Mouse (Mus musculus) CH12.LX (cell line): ENCODE results near the gene Rtn1. TPM values are rescaled to one million over a fixed set of nuclear protein-coding genes. Genes with fewer than 3 reads are reported as not detected.

Experiments used
- DNase-seq: peaks from one replicate; pipeline ENCODE4 v3.0.0-alpha.2; 2013; ENCODE audit errors: extremely low read depth
- H3K27ac ChIP-seq: 2 replicates; pipeline ENCODE4 v1.5.1; 2012; ENCODE audit warnings: low read depth, mild to moderate bottlenecking, control low read depth, moderate library complexity; ENCODE audit not compliant: insufficient read depth
- H3K27me3 ChIP-seq: replicated peaks from 2 replicates; pipeline ENCODE3; 2012; ENCODE audit warnings: inconsistent platforms
- H3K36me3 ChIP-seq, 2 experiments: replicated peaks in 1 of 2; 2 replicates each; pipeline versions ENCODE3 to v1.6.1; 2012; ENCODE audit warnings: inconsistent platforms in 1 of 2, low read length in 1 of 2, mild to moderate bottlenecking in 1 of 2, mixed read lengths in 1 of 2, moderate library complexity in 1 of 2; ENCODE audit not compliant: control insufficient read depth in 1 of 2, insufficient read depth in 1 of 2
- H3K4me1 ChIP-seq, 2 experiments: 2 replicates each; pipeline ENCODE4 v1.6.1; 2012; ENCODE audit warnings: inconsistent platforms in 1 of 2, moderate library complexity in 1 of 2; ENCODE audit not compliant: insufficient read depth in 2 of 2, control insufficient read depth in 1 of 2
- H3K4me2 ChIP-seq: 2 replicates; pipeline ENCODE4 v1.6.1; 2012; ENCODE audit warnings: low read depth, mild to moderate bottlenecking, control low read depth; ENCODE audit not compliant: poor library complexity, insufficient read depth, severe bottlenecking
- H3K4me3 ChIP-seq, 3 experiments: fragments of 150-350 bp in 1 of 3; sonication (generic) in 1 of 3; replicated peaks in 1 of 3; 2 replicates each; pipeline versions ENCODE3 to v1.5.1; 2011 to 2012; ENCODE audit warnings: low read depth in 2 of 3, low read length in 2 of 3, mild to moderate bottlenecking in 2 of 3, moderate library complexity in 2 of 3, control low read depth in 1 of 3, improper control_type of control experiment in 1 of 3, inconsistent platforms in 1 of 3, mixed read lengths in 1 of 3; ENCODE audit not compliant: poor library complexity in 1 of 3
- H3K79me2 ChIP-seq: replicated peaks from 2 replicates; pipeline ENCODE4 v1.6.1; 2012; ENCODE audit warnings: mild to moderate bottlenecking, moderate library complexity; ENCODE audit not compliant: control insufficient read depth, poor library complexity, insufficient read depth, severe bottlenecking; ENCODE audit errors: extremely low read depth
- H3K9ac ChIP-seq: 2 replicates; pipeline ENCODE4 v1.6.1; 2012; ENCODE audit warnings: low read depth, mild to moderate bottlenecking, control low read depth, moderate library complexity; ENCODE audit not compliant: insufficient read depth
- H3K9me3 ChIP-seq: replicated peaks from 2 replicates; pipeline ENCODE3; 2012; ENCODE audit warnings: low read length, inconsistent platforms, mixed read lengths
- BHLHE40 ChIP-seq: IDR thresholded peaks from 2 replicates; pipeline ENCODE4 v1.6.1; 2011; ENCODE audit warnings: mild to moderate bottlenecking, low read depth, low read length, improper control_type of control experiment
- CHD1 ChIP-seq: IDR thresholded peaks from 2 replicates; pipeline ENCODE4 v1.6.1; 2012; ENCODE audit warnings: low read depth, low read length, improper control_type of control experiment, inconsistent platforms
- ELF1 ChIP-seq: IDR thresholded peaks from 2 replicates; pipeline ENCODE4 v1.6.1; 2014; ENCODE audit warnings: low read depth, mild to moderate bottlenecking, inconsistent platforms, low read length, improper control_type of control experiment
- GABPA ChIP-seq: IDR thresholded peaks from 2 replicates; pipeline ENCODE4 v1.6.1; 2012; ENCODE audit warnings: low read depth, low read length, improper control_type of control experiment, inconsistent platforms; ENCODE audit not compliant: insufficient replicate concordance
- HCFC1 ChIP-seq: IDR thresholded peaks from 2 replicates; pipeline ENCODE4 v1.6.1; 2012; ENCODE audit warnings: low read depth, mild to moderate bottlenecking, inconsistent platforms, low read length, improper control_type of control experiment
- JUND ChIP-seq: conservative IDR thresholded peaks from 2 replicates; pipeline ENCODE4 v1.6.1; 2011; ENCODE audit warnings: low read depth, low read length, improper control_type of control experiment
- MAX ChIP-seq: IDR thresholded peaks from 2 replicates; pipeline ENCODE4 v1.6.1; 2011; ENCODE audit warnings: low read length, improper control_type of control experiment
- MAZ ChIP-seq: IDR thresholded peaks from 2 replicates; pipeline ENCODE4 v1.6.1; 2012; ENCODE audit warnings: low read depth, mild to moderate bottlenecking, inconsistent platforms, low read length, improper control_type of control experiment, moderate library complexity
- NELFE ChIP-seq: IDR thresholded peaks from 2 replicates; pipeline ENCODE4 v1.6.1; 2011; ENCODE audit warnings: low read depth, low read length, improper control_type of control experiment
- PAX5 ChIP-seq: IDR thresholded peaks from 2 replicates; pipeline ENCODE4 v1.6.1; 2012; ENCODE audit warnings: low read length, inconsistent platforms, mixed read lengths
- POLR2A ChIP-seq: IDR thresholded peaks from 2 replicates; pipeline ENCODE4 v1.6.1; 2011; ENCODE audit warnings: low read depth, mild to moderate bottlenecking, improper control_type of control experiment, low read length
- RAD21 ChIP-seq: IDR thresholded peaks from 2 replicates; pipeline ENCODE4 v1.6.1; 2011; ENCODE audit warnings: low read depth, mild to moderate bottlenecking, low read length, improper control_type of control experiment, moderate library complexity
- RCOR1 ChIP-seq: conservative IDR thresholded peaks from 2 replicates; pipeline ENCODE4 v1.6.1; 2012; ENCODE audit warnings: low read depth, mild to moderate bottlenecking, inconsistent platforms, low read length, improper control_type of control experiment
- TCF12 ChIP-seq: IDR thresholded peaks from 2 replicates; pipeline ENCODE4 v1.6.1; 2014; ENCODE audit warnings: low read depth, mild to moderate bottlenecking, inconsistent platforms, low read length, improper control_type of control experiment
- UBTF ChIP-seq: IDR thresholded peaks from 2 replicates; pipeline ENCODE4 v1.6.1; 2012; ENCODE audit warnings: low read depth, mild to moderate bottlenecking, inconsistent platforms, low read length, improper control_type of control experiment, moderate library complexity
- USF1 ChIP-seq: IDR thresholded peaks from 2 replicates; pipeline ENCODE4 v1.6.1; 2014; ENCODE audit warnings: low read depth, mild to moderate bottlenecking, inconsistent platforms, low read length, improper control_type of control experiment
- USF2 ChIP-seq: conservative IDR thresholded peaks from 2 replicates; pipeline ENCODE4 v1.6.1; 2011; ENCODE audit warnings: low read depth, low read length, improper control_type of control experiment
- ZC3H11A ChIP-seq: IDR thresholded peaks from 2 replicates; pipeline ENCODE4 v1.6.1; 2012; ENCODE audit warnings: low read depth, mild to moderate bottlenecking, inconsistent platforms, low read length, improper control_type of control experiment
- ZKSCAN1 ChIP-seq: IDR thresholded peaks from 2 replicates; pipeline ENCODE4 v1.6.1; 2012; ENCODE audit warnings: low read depth, inconsistent platforms, low read length, improper control_type of control experiment, borderline replicate concordance
- ZMIZ1 ChIP-seq: IDR thresholded peaks from 2 replicates; pipeline ENCODE4 v1.6.1; 2012; ENCODE audit warnings: low read depth, mild to moderate bottlenecking, inconsistent platforms, low read length, improper control_type of control experiment
- dilution Hi-C: fragments of 300-500 bp; cut with MboI; formaldehyde crosslinking; loops from 2 replicates; pipeline ENCODE4 v1.14.3; 2020; ENCODE audit warnings: low sequenced_read_pairs; ENCODE audit not compliant: extremely low pct_unique_long_range_greater_than_20kb, extremely low pct_ligation_motif_present
- in situ Hi-C: fragments of 300-500 bp; cut with MboI; formaldehyde crosslinking; loops from 3 replicates; pipeline ENCODE4 v1.14.3; 2019; ENCODE audit warnings: low sequenced_read_pairs, low pct_ligation_motif_present, low pct_unique_long_range_greater_than_20kb, mixed read lengths
- polyA plus RNA-seq: library from polyadenylated mRNA; unstranded; fragments of >175 nt; gene quantifications from 2 replicates; pipeline ENCODE4 v1.2.1, GENCODE M21; 2012; ENCODE audit warnings: low read depth; ENCODE audit not compliant: insufficient read length
- total RNA-seq, 2 experiments: library from RNA; depleted of rRNA; stranded (reverse); fragments of 300-350 nt in 1 of 2; fragments of >200 nt in 1 of 2; gene quantifications; 2 replicates each; pipeline ENCODE4 v1.2.3; 2012 to 2014

Rtn1 gene
- total and polyA plus RNA-seq, 3 experiments: 0.08 to 0.17 TPM; not detected in 1

- dilution Hi-C loops: no loop called here
- no peak for DNase-seq
- Histone ChIP-seq H3K36me3 (no peaks in the 10 kb centered on the region), H3K27me3 (no peaks in the 10 kb centered on the region), H3K9me3 (no peaks in the 10 kb centered on the region), H3K9ac (no peak overlapping the region), H3K79me2 (no peaks in the 10 kb centered on the region), H3K4me2 (no peak overlapping the region), H3K4me1 (peaks cover 13 to 18% of the 10 kb centered on the region in 2 experiments)
- no peak for TF ChIP-seq NELFE
- no peak for TF ChIP-seq USF2
- TF ChIP-seq ZMIZ1: no peak
- no peak for TF ChIP-seq RCOR1
- no peak for TF ChIP-seq TCF12
- TF ChIP-seq PAX5: no peak
- TF ChIP-seq RAD21: no peak
- TF ChIP-seq POLR2A: no peak
- TF ChIP-seq HCFC1: no peak
- no peak for TF ChIP-seq ZC3H11A
- TF ChIP-seq ELF1: no peak
- TF ChIP-seq JUND: no peak
- no peak for TF ChIP-seq ZKSCAN1
- TF ChIP-seq GABPA: no peak
- TF ChIP-seq USF1: no peak
- TF ChIP-seq, all 38 proteins: peak for 0
- Histone ChIP-seq H3K27ac (no peak overlapping the region), H3K4me3 (no peak overlapping the region)
- in situ Hi-C loops: no loop called here
Measured at GRCm38 (mm10) chr12:72300971-72301370, 107.9 kb downstream of the Rtn1 start.

- H3K27ac ChIP-seq: no peak overlapping the region
- no peak overlapping the region for H3K4me3 ChIP-seq
- no peak for DNase-seq
- peaks cover 16 to 28% of the 10 kb centered on the region in 2 experiments for H3K4me1 ChIP-seq
- no peaks in the 10 kb centered on the region for H3K27me3 ChIP-seq
- no peaks in the 10 kb centered on the region for H3K9me3 ChIP-seq
- dilution Hi-C loops: no loop called here
- TF ChIP-seq MAZ (no peak), CHD1 (no peak), ELF1 (no peak), RCOR1 (no peak), MAX (no peak), UBTF (no peak), BHLHE40 (no peak), JUND (no peak)
- TF ChIP-seq, all 38 proteins: peak for 0
- no peak overlapping the region for H3K4me2 ChIP-seq
- in situ Hi-C loops: no loop called here
- no peaks in the 10 kb centered on the region for H3K36me3 ChIP-seq
- no peaks in the 10 kb centered on the region for H3K79me2 ChIP-seq
- no peak overlapping the region for H3K9ac ChIP-seq
Measured at GRCm38 (mm10) chr12:72298222-72298621, 110.6 kb downstream of the Rtn1 start.
